Mouse (Mus musculus) C2C12 (cell line): ENCODE measurements around the gene Map3k11. TPM values are rescaled to one million over a fixed set of nuclear protein-coding genes. Genes with fewer than 3 reads are reported as not detected.
A peak's percentile ranks its signal among the peaks of the same experiment; 100 is the strongest.

Experiments used
- H3K27me3 ChIP-seq: one replicate; pipeline ENCODE4 v1.6.1; 2011; ENCODE audit not compliant: control insufficient read depth, insufficient read depth, insufficient read length
- H3K36me3 ChIP-seq: one replicate; pipeline ENCODE4 v1.6.1; 2011; ENCODE audit not compliant: control insufficient read depth, insufficient read depth
- H3K4me3 ChIP-seq: one replicate; pipeline ENCODE4 v1.5.1; 2011; ENCODE audit warnings: mild to moderate bottlenecking, control low read depth; ENCODE audit not compliant: poor library complexity, insufficient read depth, severe bottlenecking
- H3K79me2 ChIP-seq: one replicate; pipeline ENCODE4 v1.6.1; 2011; ENCODE audit not compliant: control insufficient read depth, insufficient read depth
- H3K79me3 ChIP-seq: one replicate; pipeline ENCODE4 v1.6.1; 2011; ENCODE audit warnings: low read depth, control low read depth
- H3ac ChIP-seq: one replicate; pipeline ENCODE3; 2011; ENCODE audit warnings: low read depth; ENCODE audit not compliant: control insufficient read depth, insufficient read length
- CEBPB ChIP-seq: IDR thresholded peaks from one replicate; pipeline ENCODE4 v1.6.1; 2011; ENCODE audit warnings: low read depth, mild to moderate bottlenecking, control low read depth, moderate library complexity
- CTCF ChIP-seq: IDR thresholded peaks from one replicate; pipeline ENCODE4 v1.5.1; 2011; ENCODE audit not compliant: control insufficient read depth, insufficient read depth, insufficient read length
- FOSL1 ChIP-seq: IDR thresholded peaks from one replicate; pipeline ENCODE4 v1.8.0; 2011; ENCODE audit warnings: mild to moderate bottlenecking, low read length; ENCODE audit not compliant: poor library complexity, insufficient read depth, severe bottlenecking
- MAX ChIP-seq: IDR thresholded peaks from one replicate; pipeline ENCODE4 v1.6.1; 2011; ENCODE audit warnings: mild to moderate bottlenecking, control low read depth
- MYOD1 ChIP-seq: IDR thresholded peaks from one replicate; pipeline ENCODE4 v1.6.1; 2011; ENCODE audit warnings: low read depth; ENCODE audit not compliant: control insufficient read depth, insufficient read length
- MYOG ChIP-seq: IDR thresholded peaks from one replicate; pipeline ENCODE4 v1.6.1; 2011; ENCODE audit not compliant: control insufficient read depth, insufficient read length; ENCODE audit errors: extremely low read depth
- USF1 ChIP-seq: IDR thresholded peaks from one replicate; pipeline ENCODE4 v1.6.1; 2011; ENCODE audit warnings: low read depth, mild to moderate bottlenecking, control low read depth, moderate library complexity
- long read RNA-seq, 2 experiments: library from polyadenylated mRNA; unstranded; transcript quantifications; one replicate each; pipeline ENCODE4 v2.0.0; 2019 to 2020
- polyA plus RNA-seq: library from polyadenylated mRNA; unstranded; fragments of >200 nt; fragmentation: generic; extraction: Trizol; gene quantifications from one replicate; pipeline ENCODE4 v1.2.1, GENCODE M21; 2012; ENCODE audit warnings: missing spikeins

Gene Map3k11
- 24.2 TPM for polyA plus RNA-seq
- long read RNA-seq, experiment 1, partial matches to known transcripts, result 11 of 11 reads
- long read RNA-seq, experiment 1, other reads (novel, unspliced or antisense), result 0 of 11 reads
- long read RNA-seq, experiment 2, partial matches to known transcripts, result 111 of 128 reads
- long read RNA-seq, experiment 2, other reads (novel, unspliced or antisense), result 16 of 128 reads

DNA sequence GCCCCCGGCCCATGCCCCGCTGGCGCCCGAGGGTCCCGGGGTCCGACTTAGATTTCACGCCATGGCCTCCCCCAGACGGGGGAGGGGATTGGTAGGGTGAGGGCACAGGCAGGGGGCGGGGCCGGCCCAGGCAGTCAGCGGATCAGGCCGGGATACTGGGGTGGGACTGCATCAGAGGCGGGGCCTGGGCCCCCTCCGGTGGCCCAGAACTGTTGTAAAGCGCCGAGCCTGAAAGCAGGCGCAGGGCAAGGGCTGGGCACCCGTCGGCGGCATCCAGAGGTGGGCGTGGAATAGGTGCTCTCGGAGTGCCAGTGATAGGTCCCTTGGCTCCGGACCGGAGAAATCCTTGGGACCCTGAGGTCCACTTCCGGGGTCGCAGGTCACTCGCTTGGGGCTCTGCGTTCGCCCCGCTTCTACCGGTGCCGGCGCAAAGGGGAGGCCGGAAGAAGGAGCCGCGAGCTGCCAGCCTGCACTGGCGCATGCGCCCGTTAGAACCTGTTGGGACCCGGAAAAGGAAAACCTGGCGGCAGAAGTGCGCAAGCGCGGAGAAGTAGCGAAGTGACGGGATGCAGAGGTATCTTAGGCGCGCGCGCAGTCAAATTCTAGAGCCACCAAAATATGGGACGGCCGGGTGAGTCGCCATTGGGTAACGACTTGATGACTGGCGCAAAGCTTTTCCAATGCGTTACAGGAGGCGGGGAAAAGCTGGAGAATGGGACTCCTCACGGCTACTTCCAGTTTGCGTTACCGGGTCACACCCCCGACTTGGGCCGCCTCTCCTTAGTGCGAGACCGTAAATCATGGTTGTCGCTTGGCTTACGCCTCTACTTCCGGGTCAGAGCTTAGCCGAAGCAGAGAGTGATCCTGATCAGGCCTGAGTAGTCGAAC, at the start of gene Map3k11, which contains the start of gene Pcnx3:
Gene Map3k11, plus strand, starts transcription at position 543 of the 888 bp plus-strand sequence.
Gene Pcnx3, minus strand, starts transcription at position 709 of the 888 bp plus-strand sequence.
- Histone ChIP-seq H3K79me2 (peaks cover 53% of the 10 kb centered on the region), H3K79me3 (peaks cover 41% of the 10 kb centered on the region), H3K36me3 (peaks cover 27% of the 10 kb centered on the region), H3ac (peak within 1 kb of the TSS; percentile 92), H3K4me3 (peak within 1 kb of the TSS; percentile 89), H3K27me3 (no peaks in the 10 kb centered on the region)
- no peak for TF ChIP-seq FOSL1
- TF ChIP-seq MAX, result no peak
- TF ChIP-seq USF1, result no peak
- no peak for TF ChIP-seq CEBPB
- TF ChIP-seq MYOD1, result no peak
- TF ChIP-seq CTCF, result no peak
- no peak for TF ChIP-seq MYOG

DNA sequence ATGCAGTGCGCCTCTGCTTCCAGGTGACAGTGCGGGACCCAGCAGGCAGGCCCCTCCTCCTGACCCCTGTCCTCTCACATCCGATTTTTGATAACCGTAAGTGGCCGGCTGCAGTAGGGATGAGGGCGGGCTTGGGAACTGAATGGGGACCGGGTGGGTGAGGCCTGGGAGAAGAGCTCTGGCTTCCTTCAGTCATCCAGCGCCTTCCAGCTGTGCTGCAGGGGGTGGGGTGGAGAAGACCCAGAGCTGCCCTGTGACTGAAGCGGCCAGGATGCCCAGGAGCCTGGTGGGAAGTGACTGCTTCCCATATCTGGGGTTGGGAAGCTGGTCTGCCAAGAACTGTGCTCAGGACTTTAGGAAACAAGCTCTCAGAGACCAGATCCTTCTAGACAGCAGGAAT, 48.2 kb upstream of the Map3k11 start:
- Histone ChIP-seq H3K36me3 (peaks cover 65% of the 10 kb centered on the region), H3K79me3 (peaks cover 12% of the 10 kb centered on the region), H3K27me3 (no peaks in the 10 kb centered on the region), H3K79me2 (peaks cover 28% of the 10 kb centered on the region), H3ac (no peak overlapping the region), H3K4me3 (no peak overlapping the region)
- TF ChIP-seq MYOG (no peak), MYOD1 (no peak), FOSL1 (no peak), MAX (no peak), USF1 (no peak), CTCF (no peak), CEBPB (no peak)

DNA sequence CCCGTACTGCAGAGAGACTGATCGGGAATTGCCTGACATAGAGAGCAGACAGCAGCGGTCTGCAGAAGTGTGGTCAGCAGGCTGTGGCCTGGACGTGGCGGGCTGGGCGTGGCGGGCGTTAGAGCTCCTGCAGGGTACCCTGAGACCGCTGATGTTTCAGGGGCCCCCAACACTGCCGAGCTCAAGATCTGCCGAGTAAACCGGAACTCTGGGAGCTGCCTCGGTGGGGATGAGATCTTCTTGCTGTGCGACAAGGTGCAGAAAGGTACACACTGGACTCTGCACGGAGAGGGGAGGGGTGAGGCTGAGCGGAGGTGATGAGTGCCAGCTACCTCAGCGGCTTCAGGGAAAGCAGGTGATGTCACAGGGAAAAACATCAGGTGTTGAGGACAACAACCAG, 47.5 kb upstream of the Map3k11 start:
- Histone ChIP-seq H3K27me3 (no peaks in the 10 kb centered on the region), H3K79me2 (peaks cover 28% of the 10 kb centered on the region), H3K79me3 (peaks cover 12% of the 10 kb centered on the region), H3ac (no peak overlapping the region), H3K36me3 (peaks cover 72% of the 10 kb centered on the region), H3K4me3 (no peak overlapping the region)
- TF ChIP-seq FOSL1 (no peak), CEBPB (no peak), MAX (no peak), CTCF (no peak), MYOG (no peak)

DNA sequence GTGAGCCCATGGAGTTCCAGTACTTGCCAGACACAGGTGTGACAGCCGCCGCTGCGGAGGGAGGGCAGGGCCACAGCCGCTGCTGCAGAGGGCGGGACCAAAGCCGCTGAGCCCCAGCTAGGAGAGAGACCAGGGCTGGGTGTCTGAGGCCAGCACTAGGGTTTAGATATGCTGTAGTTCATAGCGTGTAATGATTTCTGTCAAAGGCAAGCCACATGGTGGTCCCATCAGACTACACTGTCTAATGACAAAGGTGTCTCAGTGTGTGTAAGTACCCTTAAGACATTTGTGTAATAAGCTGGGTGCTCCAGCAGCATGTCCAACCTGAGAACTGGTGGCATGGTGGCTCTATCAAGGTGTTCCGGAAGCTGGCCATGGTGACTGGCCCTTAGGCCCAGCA, 46.9 kb upstream of the Map3k11 start:
- Histone ChIP-seq H3K79me2 (peaks cover 28% of the 10 kb centered on the region), H3K79me3 (peaks cover 12% of the 10 kb centered on the region), H3ac (no peak overlapping the region), H3K4me3 (no peak overlapping the region), H3K36me3 (peaks cover 75% of the 10 kb centered on the region), H3K27me3 (no peaks in the 10 kb centered on the region)
- TF ChIP-seq CTCF (no peak), CEBPB (no peak), MYOD1 (no peak), USF1 (no peak), FOSL1 (no peak), MAX (no peak), MYOG (no peak)

- no peak overlapping the region for H3K4me3 ChIP-seq
- H3K79me2 ChIP-seq, result peaks cover 2% of the 10 kb centered on the region
- H3ac ChIP-seq, result no peak overlapping the region
- no peak for TF ChIP-seq MYOG
- TF ChIP-seq MAX, result no peak
- TF ChIP-seq CEBPB, result no peak
- TF ChIP-seq CTCF, result no peak
- no peak for TF ChIP-seq USF1
- TF ChIP-seq FOSL1, result no peak
- TF ChIP-seq MYOD1, result no peak
- peaks cover 70% of the 10 kb centered on the region for H3K36me3 ChIP-seq
- no peaks in the 10 kb centered on the region for H3K27me3 ChIP-seq
- H3K79me3 ChIP-seq, result no peaks in the 10 kb centered on the region
Measured at GRCm38 (mm10) chr19:5645280-5645679, 43.3 kb upstream of the Map3k11 start.
